Mouse (Mus musculus) c-Kit-positive CD71-positive TER-119-negative erythroid progenitor cells, embryonic 14.5 days (primary cell): ENCODE measurements around the gene Zswim1.
"Not testable (repeated sequence)": the region's sequence is repeated elsewhere in the genome, so short reads cannot be mapped to it uniquely, and the experiment has no call there.

Experiments used
- DNase-seq: peaks from one replicate; pipeline ENCODE4 v3.0.0-alpha.2; 2013; ENCODE audit warnings: low read depth

Gene Zswim1

DNA sequence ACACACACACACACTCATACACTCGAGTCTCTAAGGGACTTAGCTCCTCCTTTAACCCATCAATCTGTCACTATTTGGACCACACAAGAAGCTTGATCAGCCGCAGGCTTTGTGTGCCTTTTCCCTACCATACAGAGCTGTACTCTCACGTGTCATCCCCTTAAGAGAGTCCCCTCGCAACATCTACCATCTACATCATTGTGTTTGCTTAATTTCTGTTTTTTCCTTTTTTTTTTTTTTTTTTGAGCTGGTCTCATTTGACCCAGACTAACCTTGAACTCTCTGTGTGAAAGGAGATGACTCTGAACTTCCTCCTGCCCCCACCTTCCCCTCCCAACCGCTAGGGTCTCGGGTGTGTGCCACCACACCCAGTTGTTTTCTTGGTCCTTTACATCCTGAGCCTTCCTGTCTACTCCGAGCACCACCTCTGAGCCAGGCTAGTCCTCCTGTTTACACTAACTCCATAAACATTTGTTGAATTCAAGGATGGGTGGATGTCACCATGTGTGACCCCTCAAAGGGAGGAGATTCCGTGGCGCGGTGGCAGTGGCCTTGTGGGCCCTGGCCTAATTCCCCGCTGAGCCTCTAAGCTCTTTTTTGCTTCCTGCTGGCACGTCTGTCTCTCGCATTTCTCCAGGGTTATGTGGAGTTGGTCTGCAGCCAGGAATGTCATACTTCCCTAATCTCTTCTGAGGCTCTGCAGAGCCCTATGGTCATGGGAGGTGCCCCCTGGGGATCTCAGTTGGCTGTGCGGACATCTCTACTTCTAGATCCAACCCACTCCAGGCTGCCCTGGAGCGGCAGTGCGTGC is 44.5 kb downstream of the Zswim1 start:
- DNase-seq, result no peak

DNA sequence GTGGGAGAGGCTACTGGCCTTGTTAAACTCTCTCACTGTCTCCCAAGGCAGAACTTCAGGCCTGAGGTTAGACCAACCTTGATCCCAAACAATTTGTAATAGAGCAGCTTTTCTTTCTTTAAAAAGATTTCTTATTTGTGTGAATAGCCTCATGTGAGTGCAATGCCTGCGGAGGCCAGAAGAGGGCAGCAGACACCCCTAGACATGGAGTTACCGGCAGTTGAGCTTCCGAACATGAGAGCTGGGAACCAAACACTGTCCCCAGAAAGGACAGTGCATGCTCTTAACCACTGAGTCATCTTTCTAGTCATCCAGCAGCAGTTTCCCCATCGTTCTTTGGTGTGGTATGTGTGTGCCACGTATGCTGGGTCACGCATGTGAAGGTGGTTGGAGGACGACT is 45.1 kb downstream of the Zswim1 start:
- DNase-seq, result no peak

DNA sequence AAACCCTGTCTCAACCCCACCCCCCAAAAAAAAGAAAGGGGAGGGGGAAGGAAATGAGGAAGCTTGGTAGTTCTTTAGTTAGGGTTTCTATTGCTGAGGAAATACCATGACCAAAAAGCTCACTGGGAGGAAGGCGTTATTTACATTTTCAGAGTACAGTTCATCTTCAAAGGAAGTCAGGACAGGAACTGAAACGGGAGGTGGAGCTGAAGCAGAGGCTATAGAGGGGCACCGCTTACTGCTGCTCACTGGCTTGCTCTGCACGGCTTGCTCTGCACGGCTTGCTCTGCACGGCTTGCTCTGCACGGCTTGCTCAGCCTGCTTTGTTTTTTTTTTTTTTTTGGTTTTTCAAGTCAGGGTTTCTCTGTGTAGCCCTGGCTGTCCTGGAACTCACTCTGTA is 46.0 kb downstream of the Zswim1 start:
- DNase-seq, result no peak

DNA sequence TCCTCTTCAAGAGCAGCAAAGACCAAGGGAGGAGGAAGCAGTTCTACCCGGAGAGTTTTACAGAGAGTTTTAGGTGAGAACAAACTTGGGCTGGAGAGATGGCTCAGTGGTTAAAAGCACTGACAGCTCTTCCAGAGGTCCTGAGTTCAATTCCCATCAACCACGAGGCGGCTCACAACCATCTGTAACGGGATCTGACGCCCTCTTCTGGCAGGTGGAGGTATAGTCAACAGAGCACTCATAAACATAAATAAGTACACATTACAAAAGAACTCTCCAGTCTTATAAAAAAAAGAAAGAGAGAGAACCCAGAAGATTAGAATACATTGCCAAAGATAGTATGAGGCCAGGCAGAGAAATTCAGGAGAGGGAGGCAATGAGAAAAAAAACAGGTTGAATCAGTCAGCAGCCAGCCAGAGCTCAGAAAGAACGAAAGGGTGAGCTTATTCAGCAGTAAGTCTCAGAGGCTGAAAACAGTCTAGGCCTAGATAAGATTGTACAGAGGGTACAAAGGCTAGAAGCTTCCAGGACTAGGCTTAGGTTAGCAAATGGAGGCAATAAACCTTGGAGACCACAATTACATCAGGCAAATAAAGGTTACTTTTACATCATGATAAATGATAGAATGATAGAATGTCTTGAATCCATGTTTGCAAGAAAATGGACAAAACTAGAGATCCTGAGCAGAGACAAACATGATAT is 49.3 kb downstream of the Zswim1 start:
- no peak for DNase-seq

DNA sequence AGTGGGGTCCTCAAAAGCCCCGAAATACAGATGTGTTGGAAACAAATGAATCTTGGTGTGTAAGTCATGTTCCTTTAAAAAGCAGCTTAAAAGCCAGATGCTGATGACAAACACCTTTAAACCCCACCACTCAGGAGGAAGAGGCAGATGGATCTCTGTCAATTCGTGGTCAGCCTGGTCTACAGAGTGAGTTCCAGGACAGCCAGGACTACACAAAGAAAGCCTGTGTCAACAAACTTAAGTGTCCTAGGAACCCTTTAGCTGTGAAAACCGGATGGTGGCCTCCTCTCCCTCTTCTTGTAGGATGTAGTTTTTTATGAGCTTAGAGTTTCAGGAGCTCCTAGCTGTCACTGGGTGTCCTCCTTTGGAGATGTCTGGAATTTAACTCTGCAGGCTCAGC is 51.1 kb downstream of the Zswim1 start:
- DNase-seq, result no peak

DNA sequence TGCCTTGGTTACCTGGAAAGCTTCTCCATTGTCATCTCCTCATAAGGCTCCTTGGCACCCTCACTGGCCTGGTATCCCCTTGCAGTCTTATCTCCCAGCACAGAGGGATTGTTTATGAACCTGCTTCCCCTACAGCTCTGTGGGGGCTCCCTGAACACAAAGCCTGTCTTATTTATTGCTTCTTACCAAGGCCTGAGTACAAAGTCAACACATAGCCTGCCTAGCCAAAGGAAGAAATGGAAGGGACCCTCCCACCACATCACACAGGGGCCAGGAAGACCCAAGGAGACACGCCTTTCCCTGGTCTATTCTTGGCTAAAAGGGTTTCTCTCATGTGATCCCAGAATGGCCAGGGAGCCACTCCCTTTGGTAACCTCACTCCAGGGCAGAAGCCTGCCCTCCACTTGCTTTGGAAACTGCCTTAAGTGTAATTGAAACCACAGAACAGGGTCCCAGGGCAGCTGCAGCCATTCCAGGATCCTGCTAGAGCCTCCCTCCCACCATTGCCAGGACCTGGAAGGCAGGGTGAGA is 51.8 kb downstream of the Zswim1 start:
- no peak for DNase-seq

DNA sequence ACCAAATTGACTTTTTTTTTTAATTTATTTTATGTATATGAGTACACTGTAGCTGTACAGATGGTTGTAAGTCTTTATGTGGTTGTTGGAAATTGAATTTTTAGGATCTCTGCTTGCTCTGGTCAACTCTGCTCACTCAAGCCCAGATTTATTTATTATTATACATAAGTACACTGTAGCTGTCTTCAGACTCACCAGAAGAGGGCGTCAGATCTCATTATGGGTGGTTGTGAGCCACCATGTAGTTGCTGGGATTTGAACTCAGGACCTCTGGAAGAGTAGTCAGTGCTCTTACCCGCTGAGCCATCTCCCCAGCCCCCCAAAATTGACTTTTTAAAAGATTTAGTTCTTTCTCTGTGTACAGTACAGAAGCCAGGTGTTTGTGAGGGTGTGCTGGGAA is 53.2 kb downstream of the Zswim1 start:
- DNase-seq, result not testable (repeated sequence)
